Mouse (Mus musculus) olfactory bulb, adult 2 months (tissue): ENCODE measurements at regions not wholly inside any gene's neighbourhood (a gene's known extent, or its start where the extent isn't known, plus 50 kb on each side); places are given as distances from the start of the nearest gene placed in this dataset.

Experiments used
- CTCF ChIP-seq: fragments of 200-500 bp; IDR thresholded peaks from 2 replicates; pipeline ENCODE4 v1.5.1; 2012; ENCODE audit warnings: low read depth, mild to moderate bottlenecking, low read length, moderate library complexity; ENCODE audit not compliant: insufficient read depth
- POLR2A ChIP-seq: fragments of 200-500 bp; IDR thresholded peaks from 2 replicates; pipeline ENCODE4 v1.6.1; 2012; ENCODE audit warnings: mild to moderate bottlenecking, low read depth, low read length, moderate library complexity; ENCODE audit not compliant: insufficient read depth

DNA sequence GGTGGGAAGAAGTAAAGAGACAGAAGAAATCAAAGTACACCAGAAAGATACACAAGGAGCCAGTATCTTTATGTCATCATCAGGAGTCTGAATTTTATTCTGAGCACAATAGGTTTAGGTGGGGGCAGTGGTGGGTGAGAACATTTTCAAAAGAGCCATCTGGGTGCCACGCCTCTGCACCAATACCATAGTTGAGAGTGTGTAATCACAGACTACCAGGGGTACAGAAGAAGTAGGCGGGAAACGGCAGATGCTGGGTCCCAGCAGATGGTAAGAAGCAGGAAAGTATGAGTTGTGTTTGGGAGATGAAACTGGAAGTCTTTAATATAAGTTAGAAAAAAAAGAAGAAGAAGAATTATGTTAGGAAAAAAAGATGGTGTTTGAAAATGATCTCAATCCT is 682.7 kb upstream of the Pou3f3 start:
- no peak for TF ChIP-seq CTCF
- no peak for TF ChIP-seq POLR2A
